Mouse (Mus musculus) kidney, postnatal 36 days (tissue): ENCODE measurements around the gene Tmem202.
A peak's percentile ranks its signal among the peaks of the same experiment; 100 is the strongest.

Experiments used
- DNase-seq, 2 experiments: peaks; one replicate each; pipeline ENCODE4 v3.0.0; 2021 to 2022; ENCODE audit warnings: mixed read lengths in 2 of 2

Tmem202 gene

DNA sequence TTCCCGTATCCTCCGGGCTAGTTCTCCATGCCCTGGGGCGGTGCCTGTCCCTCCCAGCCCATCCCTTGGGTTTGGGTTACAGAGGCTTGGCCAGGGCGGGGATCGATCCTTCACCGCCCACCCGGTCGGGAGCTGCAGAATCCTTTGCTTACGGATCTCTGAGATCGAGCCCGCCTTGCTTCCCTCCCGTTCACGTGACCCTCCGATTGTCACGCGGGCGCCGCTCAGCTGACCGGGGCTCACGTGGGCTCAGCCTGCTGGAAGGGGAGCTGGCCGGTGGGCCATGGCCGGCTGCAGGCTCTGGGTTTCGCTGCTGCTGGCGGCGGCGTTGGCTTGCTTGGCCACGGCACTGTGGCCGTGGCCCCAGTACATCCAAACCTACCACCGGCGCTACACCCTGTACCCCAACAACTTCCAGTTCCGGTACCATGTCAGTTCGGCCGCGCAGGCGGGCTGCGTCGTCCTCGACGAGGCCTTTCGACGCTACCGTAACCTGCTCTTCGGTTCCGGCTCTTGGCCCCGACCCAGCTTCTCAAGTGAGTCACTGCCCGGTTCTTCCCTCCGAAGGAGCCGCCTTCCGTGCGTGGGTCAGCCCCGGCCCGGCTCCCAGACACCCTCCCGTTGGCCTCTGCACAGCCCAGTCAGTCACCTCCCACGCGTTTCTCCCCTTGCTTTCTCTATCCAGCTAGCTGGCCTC, at the start of gene Tmem202, which contains the start of gene Hexa:
Gene Tmem202, minus strand, starts transcription at position 407 of the 697 bp plus-strand sequence.
Gene Hexa, plus strand, starts transcription at position 100 of the 697 bp plus-strand sequence.
- DNase-seq: peak; percentile 76 to 83

DNA sequence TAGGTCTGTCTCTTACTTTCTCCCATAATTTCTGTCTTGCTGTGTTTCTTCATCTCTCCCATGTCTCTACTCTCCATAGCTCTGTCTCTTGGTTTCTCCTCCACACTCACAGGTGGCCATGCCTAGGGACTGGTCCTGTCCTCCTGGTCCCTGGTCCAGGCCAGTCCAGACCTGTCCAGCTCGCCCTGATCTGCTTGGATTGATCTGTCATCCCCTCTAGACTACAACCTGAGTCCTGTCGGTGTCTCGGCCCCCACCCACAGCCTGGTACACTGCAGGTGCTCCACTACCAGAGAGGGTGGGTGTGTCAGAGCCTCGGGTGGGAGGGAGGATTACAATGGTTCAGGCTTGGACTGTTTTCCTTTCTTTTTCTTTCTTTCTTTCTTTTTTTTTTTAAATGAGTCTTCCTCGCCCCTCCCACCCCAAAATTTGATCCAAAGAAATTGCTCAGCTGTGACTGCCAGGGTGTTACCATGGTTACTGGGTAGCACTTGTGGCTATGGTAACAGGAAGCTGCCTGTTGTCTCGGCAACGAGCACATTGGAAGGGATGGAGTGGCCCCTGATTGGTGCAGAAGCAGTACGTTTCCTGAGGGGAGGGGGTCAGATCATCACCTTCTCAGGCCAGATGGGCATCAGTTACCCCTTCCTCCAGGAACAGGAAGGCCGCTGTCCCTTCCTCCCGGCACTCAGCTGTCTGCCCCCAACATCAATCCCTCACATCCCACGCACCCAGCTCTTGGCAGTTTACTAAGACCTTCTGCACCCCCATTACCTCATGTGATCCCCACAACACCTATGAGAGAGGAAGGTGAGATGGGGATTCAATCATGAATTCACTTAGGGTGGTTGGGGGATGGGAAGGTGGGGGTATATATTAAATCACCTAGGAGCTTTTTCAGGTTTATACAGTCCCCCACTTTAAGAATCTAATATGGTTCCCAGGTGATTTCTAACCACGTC, 49.3 kb upstream of the Tmem202 start:
- no peak for DNase-seq

DNA sequence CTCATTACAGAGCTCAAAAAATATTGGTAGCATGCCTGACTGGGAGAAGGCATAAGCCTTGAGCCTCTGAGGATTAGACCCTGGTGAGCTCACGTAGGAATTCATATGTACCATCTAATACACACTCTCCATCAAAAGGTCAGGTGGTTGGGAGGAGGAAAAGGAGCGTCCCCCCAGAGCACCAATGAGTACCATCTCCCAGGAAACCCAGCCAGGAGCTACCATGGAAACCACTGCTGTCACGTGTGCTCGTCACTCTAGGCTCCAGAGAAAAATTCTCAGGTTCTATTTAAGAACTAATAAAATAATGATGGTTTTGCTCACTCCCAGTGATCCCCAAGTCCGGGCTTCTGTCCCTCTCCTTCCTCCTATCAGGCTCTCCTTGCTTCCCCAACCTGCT, 48.6 kb upstream of the Tmem202 start:
- DNase-seq: no peak

GRCm38 (mm10) chr9:59584871-59585308, 45.2 kb upstream of the Tmem202 start:
- DNase-seq: peak; percentile 72 to 83

DNA sequence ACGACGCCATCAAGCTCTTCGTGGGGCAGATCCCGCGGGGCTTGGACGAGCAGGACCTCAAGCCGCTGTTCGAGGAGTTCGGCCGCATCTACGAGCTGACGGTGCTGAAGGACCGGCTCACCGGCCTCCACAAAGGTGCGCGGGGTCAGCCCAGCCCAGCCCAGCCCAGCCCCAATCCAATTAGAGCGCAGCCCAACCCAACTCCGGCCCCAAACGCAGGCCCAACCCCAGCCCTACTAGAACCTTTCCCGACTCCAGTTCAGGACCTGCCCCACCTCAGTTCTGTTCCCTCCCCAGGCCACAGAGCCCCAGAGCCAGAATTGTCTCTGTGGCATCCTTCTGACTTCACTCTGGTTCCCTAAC, 38.8 kb upstream of the Tmem202 start:
- DNase-seq: no peak

DNA sequence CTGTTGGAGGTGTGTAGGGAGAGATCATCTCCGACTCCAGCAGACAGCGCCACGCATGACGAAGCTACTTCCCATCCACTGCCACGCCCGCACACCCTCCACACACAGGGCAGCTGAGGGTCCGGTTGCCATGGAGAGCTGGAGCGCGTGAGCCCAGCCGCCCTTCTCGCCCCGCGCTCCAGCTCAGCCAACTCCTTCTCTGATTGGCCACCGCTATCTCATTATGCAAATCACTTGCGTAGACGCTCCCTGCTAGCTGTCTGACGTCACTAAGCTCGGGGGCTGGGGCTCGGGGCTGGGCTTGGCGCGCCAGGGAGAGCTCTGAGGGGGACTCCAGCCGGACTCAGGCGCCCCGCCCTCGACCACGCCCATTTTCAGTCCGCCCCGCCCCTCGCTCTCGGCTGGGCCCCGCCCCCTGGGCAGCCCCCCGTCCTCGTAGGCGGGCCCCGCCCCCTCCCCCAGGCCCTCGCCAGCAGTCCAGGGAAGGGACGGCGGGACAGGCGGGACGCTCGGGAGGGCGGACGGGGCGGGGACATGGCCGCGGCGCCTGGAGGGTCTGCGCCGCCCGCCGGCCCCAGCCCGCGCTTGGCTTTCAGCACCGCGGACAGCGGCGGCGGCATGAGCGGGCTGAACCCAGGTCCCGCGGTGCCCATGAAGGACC, 38.3 kb upstream of the Tmem202 start, which contains the start of gene Celf6:
Gene Celf6, plus strand, starts transcription at position 74 of the 661 bp plus-strand sequence.
- peak; percentile 63 to 75 for DNase-seq

- no peak for DNase-seq
Measured at GRCm38 (mm10) chr9:59577401-59577800, 37.8 kb upstream of the Tmem202 start.

DNA sequence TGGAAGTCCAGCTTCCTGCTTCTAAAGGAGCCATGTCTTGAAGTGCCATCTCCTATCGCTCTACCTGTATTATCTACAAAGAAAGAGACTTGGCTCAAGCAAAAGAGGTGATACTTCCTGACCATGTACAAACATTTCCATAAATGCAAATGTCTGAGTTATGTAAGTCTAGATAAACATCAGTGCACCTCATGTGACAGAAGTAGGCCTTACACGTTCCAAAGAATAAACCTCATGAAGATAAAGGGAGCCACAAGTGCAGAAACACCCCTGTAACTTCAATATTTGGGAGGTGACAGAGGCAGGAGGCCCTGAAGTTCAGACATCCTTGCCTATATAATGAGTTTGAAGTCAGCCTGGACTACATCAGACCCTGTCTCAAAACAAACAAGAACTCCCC, 32.2 kb upstream of the Tmem202 start:
- no peak for DNase-seq

- DNase-seq: peak; percentile 64 to 85
Measured at GRCm38 (mm10) chr9:59567111-59567510, 27.5 kb upstream of the Tmem202 start.

- peak; percentile 71 to 92 for DNase-seq
Measured at GRCm38 (mm10) chr9:59565600-59565999, 26.0 kb upstream of the Tmem202 start.

DNA sequence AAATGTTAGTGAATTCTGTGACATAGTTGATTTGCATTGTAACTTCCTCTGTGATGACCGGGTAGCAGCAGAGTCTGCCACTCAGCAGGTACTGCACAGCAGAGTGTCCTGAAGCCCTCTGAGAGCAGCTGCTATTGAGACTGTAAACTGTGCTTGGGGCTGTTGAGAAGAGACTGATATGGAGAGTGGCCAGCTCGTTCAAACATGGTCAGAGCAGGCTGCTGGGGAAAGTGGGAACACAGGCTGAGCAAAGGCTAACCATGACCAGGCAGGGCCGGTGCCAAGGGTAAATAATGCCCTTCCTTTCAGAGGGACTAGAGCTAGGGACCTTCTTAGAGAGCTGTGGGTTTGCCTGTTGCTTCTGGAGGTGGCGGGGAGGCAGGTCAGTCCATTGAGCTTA, 14.1 kb upstream of the Tmem202 start:
- DNase-seq: no peak

DNA sequence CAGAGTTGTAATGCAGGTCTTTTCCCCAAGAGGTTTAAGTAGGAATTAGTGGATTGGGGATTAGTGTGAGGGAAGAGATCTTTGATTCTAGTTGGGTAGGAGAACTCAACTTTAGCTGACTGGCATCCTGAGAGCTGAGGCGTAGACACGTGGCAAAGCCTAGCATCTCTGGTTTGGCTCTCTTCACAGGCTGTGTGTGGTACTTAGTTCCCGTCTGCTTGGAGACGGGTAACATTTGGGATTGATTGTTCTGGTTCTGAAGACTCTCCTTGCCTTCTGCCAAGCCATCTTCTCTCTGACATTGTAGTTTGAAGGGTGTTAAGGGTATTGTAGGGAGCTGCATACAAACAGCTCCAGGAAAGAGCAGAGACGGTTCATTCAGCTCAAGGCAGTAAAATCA, 13.0 kb upstream of the Tmem202 start:
- DNase-seq: no peak

GRCm38 (mm10) chr9:59551620-59552031, 12.0 kb upstream of the Tmem202 start:
- DNase-seq: peak; percentile 52 to 63

- DNase-seq: no peak
Measured at GRCm38 (mm10) chr9:59551017-59551416, 11.4 kb upstream of the Tmem202 start.

- no peak for DNase-seq
Measured at GRCm38 (mm10) chr9:59550077-59550476, 10.4 kb upstream of the Tmem202 start.

GRCm38 (mm10) chr9:59548961-59549487, 9.4 kb upstream of the Tmem202 start:
- no peak for DNase-seq

DNA sequence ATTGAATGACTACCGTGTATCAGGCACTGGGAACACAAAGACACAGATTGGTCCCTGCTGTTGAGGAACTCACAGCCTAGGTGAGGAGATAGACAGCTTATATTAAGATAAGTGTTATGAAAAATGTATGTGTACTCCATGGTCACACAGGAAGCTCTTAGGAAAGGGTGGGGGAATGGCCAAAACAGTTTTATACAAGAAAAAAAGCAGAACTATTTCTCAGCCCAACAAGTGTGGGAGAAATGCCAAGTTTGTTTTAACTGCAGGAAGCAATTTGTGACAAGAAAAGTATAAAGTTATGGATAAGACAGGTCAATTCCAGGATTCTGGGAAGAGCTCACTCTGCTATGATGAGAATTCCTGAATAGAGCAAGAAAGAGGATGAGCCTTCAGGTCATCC, 8.2 kb upstream of the Tmem202 start:
- peak in 1 of 2 experiments; percentile 17 for DNase-seq

GRCm38 (mm10) chr9:59544739-59545138, 5.1 kb upstream of the Tmem202 start:
- DNase-seq: no peak

GRCm38 (mm10) chr9:59542766-59543324, 3.2 kb upstream of the Tmem202 start:
- no peak for DNase-seq

GRCm38 (mm10) chr9:59541617-59542016, 2.0 kb upstream of the Tmem202 start:
- no peak for DNase-seq

GRCm38 (mm10) chr9:59537651-59538050, 2.0 kb downstream of the Tmem202 start:
- DNase-seq: no peak

GRCm38 (mm10) chr9:59533889-59534288, 5.8 kb downstream of the Tmem202 start:
- no peak for DNase-seq
